Mouse (Mus musculus) intestine, embryonic 16.5 days (tissue): Measurements from ENCODE around the gene Faf2. TPM values are rescaled to one million over a fixed set of nuclear protein-coding genes. Genes with fewer than 3 reads are reported as not detected.

Experiments
- microRNA-seq: library from miRNA; unstranded; fragments of <30 nt; microRNA quantifications from one replicate; pipeline ENCODE4, GENCODE M21; 2016
- polyA plus RNA-seq: library from polyadenylated mRNA; unstranded; fragments of >200 nt; fragmentation: Nextera tagmentation; extraction: Ambion mirVana; gene quantifications from 2 replicates; pipeline ENCODE4 v1.2.1, GENCODE M21; 2015

Faf2 gene
- polyA plus RNA-seq, 1 experiment from 2014 or later: 70.2 TPM

Small RNAs within 50 kb of the gene (microRNA-seq; reads per million reads assigned to microRNA genes)
- gene Gm24195: not detected

Other genes starting within 250 kb of the Faf2 start
- gene Thoc3, start 152.9 kb upstream of the Faf2 start, polyA plus RNA-seq: 86.3 and 90.6 TPM in 2 replicates
- 5.0 and 5.1 TPM in 2 replicates for gene Simc1, start 118.0 kb upstream of the Faf2 start, polyA plus RNA-seq
- 126 and 127 TPM in 2 replicates for gene 4833439L19Rik, start 56.3 kb upstream of the Faf2 start, polyA plus RNA-seq
- 18.8 and 21.5 TPM in 2 replicates for gene Arl10, start 46.8 kb upstream of the Faf2 start, polyA plus RNA-seq
- 75.3 and 91.4 TPM in 2 replicates for gene Nop16, start 31.7 kb upstream of the Faf2 start, polyA plus RNA-seq
- 260 TPM in 2 replicates for gene Higd2a, start 31.6 kb upstream of the Faf2 start, polyA plus RNA-seq
- gene Cltb, start 10.4 kb upstream of the Faf2 start, polyA plus RNA-seq: 80.1 and 87.4 TPM in 2 replicates
- gene Rnf44, start 72.1 kb downstream of the Faf2 start, polyA plus RNA-seq: 48.9 and 59.3 TPM in 2 replicates
- 64.2 and 94.9 TPM in 2 replicates for gene Cdhr2, start 79.7 kb downstream of the Faf2 start, polyA plus RNA-seq
- 0.15 and 0.16 TPM in 2 replicates for gene Gprin1, start 128.1 kb downstream of the Faf2 start, polyA plus RNA-seq
- gene Sncb, start 144.8 kb downstream of the Faf2 start, polyA plus RNA-seq: 0.39 and 0.46 TPM in 2 replicates
- not detected in 2 replicates for gene Eif4e1b, start 162.2 kb downstream of the Faf2 start, polyA plus RNA-seq
- gene Tspan17, start 167.6 kb downstream of the Faf2 start, polyA plus RNA-seq: 13.6 and 14.1 TPM in 2 replicates